Mouse (Mus musculus): Measurements from ENCODE around the gene Ndufs7.
"Not testable (repeated sequence)": the region's sequence is repeated elsewhere in the genome, so short reads cannot be mapped to it uniquely, and the experiment has no call there.

The Ndufs7 gene

GRCm38 (mm10) chr10:80242607-80243006 lies 6.3 kb upstream of the Ndufs7 start:
- DNase-seq, result no peak

- peak; percentile 56 to 57 for DNase-seq
These were observed 4.0 kb upstream of the Ndufs7 start for GRCm38 (mm10) chr10:80244791-80245399.

- DNase-seq, result peak; percentile 89 to 91
These were observed 3.3 kb upstream of the Ndufs7 start for GRCm38 (mm10) chr10:80245600-80245999.

GRCm38 (mm10) chr10:80247849-80248248 lies 1.1 kb upstream of the Ndufs7 start:
- DNase-seq, result no peak

GRCm38 (mm10) chr10:80248437-80248836 lies 484 bp upstream of the Ndufs7 start:
- DNase-seq, result not testable (repeated sequence)

GRCm38 (mm10) chr10:80250059-80250458 lies 1.1 kb downstream of the Ndufs7 start:
- no peak for DNase-seq

GRCm38 (mm10) chr10:80250573-80250972 lies 1.7 kb downstream of the Ndufs7 start:
- DNase-seq, result no peak

GRCm38 (mm10) chr10:80252011-80252410 lies 3.1 kb downstream of the Ndufs7 start:
- no peak for DNase-seq

GRCm38 (mm10) chr10:80252493-80253274 lies 3.8 kb downstream of the Ndufs7 start:
- no peak for DNase-seq

GRCm38 (mm10) chr10:80253551-80253950 lies 4.6 kb downstream of the Ndufs7 start:
- DNase-seq, result no peak

- DNase-seq, result no peak
These were observed 5.7 kb downstream of the Ndufs7 start for GRCm38 (mm10) chr10:80254331-80255297.

GRCm38 (mm10) chr10:80255881-80256535 lies 7.1 kb downstream of the Ndufs7 start:
- peak in 1 of 2 experiments; percentile 48 for DNase-seq

GRCm38 (mm10) chr10:80257936-80258335 lies 9.0 kb downstream of the Ndufs7 start:
- peak in 1 of 2 experiments; percentile 38 for DNase-seq

GRCm38 (mm10) chr10:80258752-80259462 lies 10.0 kb downstream of the Ndufs7 start:
- no peak for DNase-seq

GRCm38 (mm10) chr10:80259463-80259805 lies 10.5 kb downstream of the Ndufs7 start:
- no peak for DNase-seq

- peak; percentile 80 to 81 for DNase-seq
These were observed 11.1 kb downstream of the Ndufs7 start for GRCm38 (mm10) chr10:80259861-80260641.

- peak; percentile 93 for DNase-seq
These were observed 12.0 kb downstream of the Ndufs7 start, which contains the start of the genes Gamt and Dazap1 for GRCm38 (mm10) chr10:80260642-80261584. Gamt (minus strand) TSS chr10:80261012. Dazap1 (plus strand) TSS chr10:80261486.

GRCm38 (mm10) chr10:80261585-80261968 lies 12.7 kb downstream of the Ndufs7 start:
- DNase-seq, result peak; percentile 87 to 89

- no peak for DNase-seq
These were observed 13.2 kb downstream of the Ndufs7 start for GRCm38 (mm10) chr10:80262169-80262568.
